Mouse (Mus musculus): ENCODE data around the gene Inip.

- TF ChIP-seq POLR2A (IDR thresholded peaks at IDR 0.05; ENCODE audit: low read depth, low read length) (no peak), CTCF (IDR thresholded peaks at IDR 0.05; ENCODE audit: extremely low read depth, insufficient read depth, insufficient read length, insufficient replicate concordance) (no peak)
These were observed 72.5 kb downstream of the Inip start for GRCm38 (mm10) chr4:59728839-59729238.

Measured in spleen, adult 2 months (tissue).